Comparison of ENCODE assay signal across 18 mouse cellular contexts in genomic region chr17:45696981-45697380, GRCm38 (mm10). TPM values are rescaled to one million over a fixed set of nuclear protein-coding genes. Genes with fewer than 3 reads are reported as not detected.
"Had no signal": no experiment of that assay in that cellular context is flagged by ENCODE, and none has a peak within 500 bp of the region (broad histone marks: within the 10 kb centered on the region; RNA-seq: fewer than 3 reads in every experiment).

No protein-coding gene starts in this region.

- H3K9ac ChIP-seq: limb, embryonic 13.5 days; liver, embryonic 15.5 days; lung, embryonic 14.5 days; midbrain, embryonic 12.5 days; neural tube, embryonic 13.5 days had no signal

- H3K9me3 ChIP-seq: limb, embryonic 13.5 days; liver, embryonic 15.5 days; midbrain, embryonic 12.5 days; neural tube, embryonic 13.5 days had no signal

- H3K4me2 ChIP-seq: limb, embryonic 13.5 days; liver, embryonic 11.5 days; liver, embryonic 15.5 days; lung, embryonic 14.5 days; midbrain, embryonic 12.5 days; neural tube, embryonic 13.5 days had no signal

- H3K27me3 ChIP-seq: limb, embryonic 13.5 days; liver, embryonic 15.5 days; midbrain, embryonic 12.5 days; neural tube, embryonic 13.5 days had no signal

- H3K27ac ChIP-seq: kidney, postnatal 0 days; layer of hippocampus, adult 2 months; limb, embryonic 13.5 days; liver, embryonic 15.5 days; midbrain, embryonic 12.5 days; neural tube, embryonic 13.5 days had no signal

- DNase-seq: kidney, adult 8-10 months; kidney, postnatal 4 days; lung, embryonic 14.5 days; right cerebral cortex, postnatal 14 days; thymus, adult 18-20 months; thymus, postnatal 14 days had no signal

- ATAC-seq: midbrain, embryonic 16.5 days had no signal

- H3K4me3 ChIP-seq: layer of hippocampus, adult 2 months; limb, embryonic 13.5 days; liver, embryonic 15.5 days; midbrain, embryonic 12.5 days; neural tube, embryonic 13.5 days had no signal

RNA-seq across cellular contexts. Expression of gene 1600014C23Rik, which starts 36.7 kb away (rescaled TPM):
- total RNA-seq: layer of hippocampus, adult 2 months; layer of hippocampus, postnatal 10 days; left cerebral cortex, postnatal 36 days; megakaryocyte-erythroid progenitor cell, adult 5-6 weeks had no signal
- polyA plus RNA-seq: limb, embryonic 13.5 days; liver, embryonic 11.5 days; liver, embryonic 15.5 days; lung, embryonic 14.5 days; midbrain, embryonic 12.5 days; midbrain, embryonic 16.5 days; neural tube, embryonic 13.5 days; spleen, adult 2 months had no signal

RNA-seq across cellular contexts. Expression of gene Capn11, which starts 37.9 kb away (rescaled TPM):
- polyA plus RNA-seq: kidney, postnatal 0 days; lung, embryonic 14.5 days; spleen, adult 2 months had no signal
